Mouse (Mus musculus): Measurements from ENCODE around the gene Gba. TPM values are rescaled to one million over a fixed set of nuclear protein-coding genes. Genes with fewer than 3 reads are reported as not detected.

Gene Gba
- polyA plus RNA-seq, 1 experiment: not detected

DNA sequence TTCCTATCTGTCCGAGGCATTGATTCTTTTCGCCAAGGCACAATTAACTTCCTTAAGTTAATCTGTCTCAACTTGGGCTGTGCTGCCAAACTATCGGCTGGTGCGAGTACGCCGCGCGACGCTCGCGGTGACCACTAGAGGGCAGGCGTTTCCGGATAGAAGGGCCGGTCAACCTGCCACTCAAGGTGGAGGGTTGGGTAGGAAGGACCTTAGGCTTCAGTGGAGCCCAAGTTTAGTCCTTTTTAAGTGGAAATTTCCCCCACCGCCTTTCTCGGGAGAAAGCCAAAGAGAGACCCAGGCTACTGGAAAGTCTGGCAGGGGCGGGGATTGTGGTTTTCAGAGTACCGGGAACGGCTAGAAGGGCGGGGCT is 25.4 kb downstream of the Gba start:
- TF ChIP-seq CTCF (IDR thresholded peaks at IDR 0.05; ENCODE audit: insufficient read depth, low read depth, low read length) (peak; percentile 97), POLR2A (IDR thresholded peaks at IDR 0.05; ENCODE audit: insufficient read depth, low read depth, low read length) (no peak)
- peaks cover 48% of the 10 kb centered on the region for H3K4me1 ChIP-seq (ENCODE audit: control insufficient read depth, insufficient read depth, low read length)
- WGBS: 0% methylated on average over 20 of the region's 20 CpGs
- H3K4me3 ChIP-seq (ENCODE audit: insufficient read depth, low read depth, low read length): peak overlapping the region; percentile 45
- peak overlapping the region; percentile 43 for H3K27ac ChIP-seq (ENCODE audit: insufficient read depth, low read depth, low read length)

DNA sequence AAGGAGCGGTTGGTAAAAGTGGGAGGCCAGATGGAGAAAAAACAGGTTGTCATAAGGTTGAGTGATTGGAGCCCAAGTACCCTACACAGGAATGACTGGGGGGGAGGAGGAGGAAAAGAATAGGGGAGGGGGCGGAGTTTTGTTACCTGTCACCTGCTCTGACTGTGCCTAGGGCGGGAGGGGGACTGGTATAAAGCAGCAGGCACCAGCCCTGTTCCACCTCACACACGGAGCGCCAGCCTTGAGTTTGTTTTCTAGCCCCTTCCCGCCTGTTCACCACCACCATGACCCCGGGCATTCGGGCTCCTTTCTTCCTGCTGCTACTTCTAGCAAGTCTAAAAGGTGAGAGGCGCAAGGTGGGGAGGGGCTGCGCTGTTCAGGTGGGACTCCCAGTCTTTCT is 26.1 kb downstream of the Gba start, which contains the start of gene Muc1:
Gene Muc1 (plus strand): TSS at position 222 of the 400 bp plus-strand sequence.
- H3K4me3 ChIP-seq (ENCODE audit: insufficient read depth, low read depth, low read length): peak within 1 kb of the TSS; percentile 45
- peak within 1 kb of the TSS; percentile 43 for H3K27ac ChIP-seq (ENCODE audit: insufficient read depth, low read depth, low read length)
- WGBS: 49% methylated on average over 10 of the region's 10 CpGs
- TF ChIP-seq CTCF (IDR thresholded peaks at IDR 0.05; ENCODE audit: insufficient read depth, low read depth, low read length): no peak
- TF ChIP-seq POLR2A (IDR thresholded peaks at IDR 0.05; ENCODE audit: insufficient read depth, low read depth, low read length): no peak
- peaks cover 44% of the 10 kb centered on the region for H3K4me1 ChIP-seq (ENCODE audit: control insufficient read depth, insufficient read depth, low read length)

DNA sequence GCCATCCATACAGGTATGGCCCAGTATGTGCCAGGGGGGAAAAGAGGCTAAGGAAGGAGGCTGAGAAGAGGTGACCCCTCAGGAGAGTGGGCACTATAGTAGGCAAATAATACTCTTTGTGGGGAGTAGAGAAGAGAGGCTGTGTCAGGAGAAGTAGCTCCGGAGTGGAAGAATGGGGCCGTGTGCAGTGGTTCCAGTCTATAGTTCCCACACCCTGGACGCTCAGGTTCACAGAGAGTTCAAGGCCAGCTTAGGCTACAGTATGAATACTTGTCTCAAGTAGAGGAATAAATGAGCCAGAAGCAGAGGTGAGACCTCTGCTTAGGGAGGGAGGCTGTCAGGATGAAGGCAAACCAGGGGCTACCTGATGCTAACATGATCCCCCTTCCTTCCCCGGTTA is 26.5 kb downstream of the Gba start:
- WGBS: 62% methylated on average over 4 of the region's 4 CpGs
- TF ChIP-seq CTCF (IDR thresholded peaks at IDR 0.05; ENCODE audit: insufficient read depth, low read depth, low read length) (no peak), POLR2A (IDR thresholded peaks at IDR 0.05; ENCODE audit: insufficient read depth, low read depth, low read length) (no peak)
- no peak overlapping the region for H3K4me3 ChIP-seq (ENCODE audit: insufficient read depth, low read depth, low read length)

DNA sequence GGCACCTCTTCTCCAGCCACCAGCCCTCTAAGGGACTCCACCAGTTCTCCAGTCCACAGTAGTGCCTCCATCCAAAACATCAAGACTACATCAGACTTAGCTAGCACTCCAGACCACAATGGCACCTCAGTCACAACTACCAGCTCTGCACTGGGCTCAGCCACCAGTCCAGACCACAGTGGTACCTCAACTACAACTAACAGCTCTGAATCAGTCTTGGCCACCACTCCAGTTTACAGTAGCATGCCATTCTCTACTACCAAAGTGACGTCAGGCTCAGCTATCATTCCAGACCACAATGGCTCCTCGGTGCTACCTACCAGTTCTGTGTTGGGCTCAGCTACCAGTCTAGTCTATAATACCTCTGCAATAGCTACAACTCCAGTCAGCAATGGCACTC is 27.8 kb downstream of the Gba start:
- no peak overlapping the region for H3K27ac ChIP-seq (ENCODE audit: insufficient read depth, low read depth, low read length)
- peaks cover 26% of the 10 kb centered on the region for H3K4me1 ChIP-seq (ENCODE audit: control insufficient read depth, insufficient read depth, low read length)
- H3K4me3 ChIP-seq (ENCODE audit: insufficient read depth, low read depth, low read length): no peak overlapping the region
- TF ChIP-seq CTCF (IDR thresholded peaks at IDR 0.05; ENCODE audit: insufficient read depth, low read depth, low read length): no peak
- TF ChIP-seq POLR2A (IDR thresholded peaks at IDR 0.05; ENCODE audit: insufficient read depth, low read depth, low read length): no peak
- WGBS: 81% methylated on average over 2 of the region's 2 CpGs

More for the DNA sequence above, 26.5 kb downstream of the Gba start:
- H3K27ac ChIP-seq (ENCODE audit: insufficient read depth, low read depth, low read length): no peak overlapping the region
- H3K4me1 ChIP-seq (ENCODE audit: control insufficient read depth, insufficient read depth, low read length): peaks cover 39% of the 10 kb centered on the region

DNA sequence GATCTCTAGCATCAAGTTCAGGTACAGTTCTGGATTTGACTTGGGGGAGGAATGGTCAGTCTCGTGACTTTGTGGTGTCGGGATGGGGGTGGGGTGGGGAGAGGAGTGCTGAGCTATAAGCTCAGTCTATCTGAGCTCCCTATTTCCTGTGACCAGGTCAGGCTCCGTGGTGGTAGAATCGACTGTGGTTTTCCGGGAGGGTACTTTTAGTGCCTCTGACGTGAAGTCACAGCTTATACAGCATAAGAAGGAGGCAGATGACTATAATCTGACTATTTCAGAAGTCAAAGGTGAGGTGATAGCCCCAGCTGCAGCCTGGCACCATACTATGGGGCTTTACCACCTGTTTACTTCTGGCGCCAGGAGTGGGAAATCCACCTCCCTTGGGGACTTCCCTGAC is 28.6 kb downstream of the Gba start:
- Histone ChIP-seq H3K27ac (ENCODE audit: insufficient read depth, low read depth, low read length) (no peak overlapping the region), H3K4me3 (ENCODE audit: insufficient read depth, low read depth, low read length) (no peak overlapping the region), H3K4me1 (ENCODE audit: control insufficient read depth, insufficient read depth, low read length) (peaks cover 19% of the 10 kb centered on the region)
- TF ChIP-seq POLR2A (IDR thresholded peaks at IDR 0.05; ENCODE audit: insufficient read depth, low read depth, low read length): no peak
- TF ChIP-seq CTCF (IDR thresholded peaks at IDR 0.05; ENCODE audit: insufficient read depth, low read depth, low read length): no peak
- 78% methylated on average over 7 of the region's 7 CpGs for WGBS

DNA sequence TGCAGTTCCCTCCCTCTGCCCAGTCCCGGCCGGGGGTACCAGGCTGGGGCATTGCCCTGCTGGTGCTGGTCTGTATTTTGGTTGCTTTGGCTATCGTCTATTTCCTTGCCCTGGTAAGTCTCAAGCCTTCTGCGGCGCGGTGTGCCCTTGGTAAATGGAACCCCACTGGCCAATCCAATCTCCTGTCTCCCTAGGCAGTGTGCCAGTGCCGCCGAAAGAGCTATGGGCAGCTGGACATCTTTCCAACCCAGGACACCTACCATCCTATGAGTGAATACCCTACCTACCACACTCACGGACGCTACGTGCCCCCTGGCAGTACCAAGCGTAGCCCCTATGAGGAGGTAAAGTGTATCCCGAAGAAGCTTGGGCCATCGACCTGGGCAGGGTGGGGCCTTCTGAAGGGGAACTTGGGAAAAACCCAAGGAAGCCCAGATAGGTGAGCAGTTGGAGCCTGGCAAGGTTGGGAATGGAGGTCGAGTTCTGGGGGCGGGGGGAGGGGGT is 29.1 kb downstream of the Gba start:
- no peak for TF ChIP-seq CTCF (IDR thresholded peaks at IDR 0.05; ENCODE audit: insufficient read depth, low read depth, low read length)
- TF ChIP-seq POLR2A (IDR thresholded peaks at IDR 0.05; ENCODE audit: insufficient read depth, low read depth, low read length): no peak
- Histone ChIP-seq H3K27ac (ENCODE audit: insufficient read depth, low read depth, low read length) (no peak overlapping the region), H3K4me1 (ENCODE audit: control insufficient read depth, insufficient read depth, low read length) (peaks cover 16% of the 10 kb centered on the region), H3K4me3 (ENCODE audit: insufficient read depth, low read depth, low read length) (no peak overlapping the region)
- 76% methylated on average over 16 of the region's 16 CpGs for WGBS

DNA sequence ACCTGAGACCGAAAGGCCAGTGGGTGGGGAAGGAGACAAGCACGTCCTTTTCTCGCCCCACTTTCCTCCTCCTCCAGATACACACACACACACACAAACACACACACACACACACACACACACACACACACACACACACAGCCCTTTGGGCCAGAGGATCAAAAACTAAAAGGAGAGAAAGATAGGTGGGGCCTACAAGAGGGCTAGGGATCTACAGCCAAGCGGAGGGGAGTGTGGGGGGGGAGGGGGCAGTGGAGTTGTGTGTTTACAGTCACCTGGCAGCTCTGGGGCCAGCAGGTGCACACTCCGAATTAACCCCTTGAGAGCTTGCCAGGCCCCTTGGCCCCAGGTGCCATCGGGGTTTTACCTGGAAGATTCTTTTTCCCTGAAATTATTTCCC is 29.9 kb downstream of the Gba start:
- TF ChIP-seq POLR2A (IDR thresholded peaks at IDR 0.05; ENCODE audit: insufficient read depth, low read depth, low read length): no peak
- TF ChIP-seq CTCF (IDR thresholded peaks at IDR 0.05; ENCODE audit: insufficient read depth, low read depth, low read length): no peak
- WGBS: 75% methylated on average over 6 of the region's 6 CpGs
- H3K4me3 ChIP-seq (ENCODE audit: insufficient read depth, low read depth, low read length): no peak overlapping the region
- H3K27ac ChIP-seq (ENCODE audit: insufficient read depth, low read depth, low read length): no peak overlapping the region
- peaks cover 15% of the 10 kb centered on the region for H3K4me1 ChIP-seq (ENCODE audit: control insufficient read depth, insufficient read depth, low read length)

DNA sequence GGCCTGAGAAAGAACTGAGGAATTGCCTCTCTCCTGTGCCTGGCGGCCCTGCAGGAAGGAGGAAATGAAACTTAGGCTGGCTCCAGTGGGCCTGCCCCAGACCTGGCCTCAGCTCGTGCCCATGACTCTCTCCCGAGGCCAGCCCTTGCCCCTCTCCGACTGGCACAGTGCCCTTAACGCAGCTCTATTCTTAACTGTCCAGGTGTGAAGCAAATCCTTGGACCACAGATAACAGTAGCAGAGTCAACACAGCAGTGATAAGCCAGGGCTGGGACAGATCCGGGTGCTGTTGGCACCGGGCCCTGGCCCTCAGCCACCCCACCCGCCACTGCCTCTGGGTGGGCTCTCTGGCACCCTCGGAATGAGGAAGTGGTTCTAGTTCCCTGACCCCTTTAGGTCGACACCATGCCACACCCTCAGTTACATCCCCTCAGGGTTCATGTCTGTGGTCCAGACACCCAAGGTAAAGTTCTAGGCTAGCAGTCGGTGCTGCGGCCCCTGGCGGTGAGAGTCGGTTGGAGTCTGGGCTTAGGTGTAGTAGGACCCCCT is 30.9 kb downstream of the Gba start:
- WGBS: 57% methylated on average over 14 of the region's 14 CpGs

DNA sequence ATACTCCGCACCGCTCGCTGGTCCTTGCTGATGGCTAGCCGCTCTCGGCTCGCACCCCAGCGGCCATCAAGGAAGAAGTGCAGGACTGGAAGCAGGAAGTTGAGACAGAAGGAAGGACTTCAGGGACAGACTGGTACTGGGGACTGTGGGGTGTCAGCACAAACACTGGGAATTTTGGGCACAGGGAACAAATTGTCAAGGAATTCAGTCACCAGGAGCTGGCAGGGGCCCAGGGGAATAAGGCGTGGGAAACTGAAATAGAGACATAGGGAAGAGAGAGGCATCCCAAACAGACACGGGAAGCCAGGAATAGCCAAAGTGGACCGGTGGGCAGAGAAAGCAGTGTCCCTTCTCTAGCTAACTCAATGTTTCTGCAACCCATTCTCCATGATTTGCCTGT is 33.8 kb downstream of the Gba start:
- peaks cover 10% of the 10 kb centered on the region for H3K4me1 ChIP-seq (ENCODE audit: control insufficient read depth, insufficient read depth, low read length)
- WGBS: 89% methylated on average over 10 of the region's 10 CpGs
- H3K4me3 ChIP-seq (ENCODE audit: insufficient read depth, low read depth, low read length): no peak overlapping the region
- TF ChIP-seq CTCF (IDR thresholded peaks at IDR 0.05; ENCODE audit: insufficient read depth, low read depth, low read length): no peak
- TF ChIP-seq POLR2A (IDR thresholded peaks at IDR 0.05; ENCODE audit: insufficient read depth, low read depth, low read length): no peak
- no peak overlapping the region for H3K27ac ChIP-seq (ENCODE audit: insufficient read depth, low read depth, low read length)

More for the DNA sequence above, 30.9 kb downstream of the Gba start:
- Histone ChIP-seq H3K4me3 (ENCODE audit: insufficient read depth, low read depth, low read length) (no peak overlapping the region), H3K4me1 (ENCODE audit: control insufficient read depth, insufficient read depth, low read length) (peaks cover 8% of the 10 kb centered on the region), H3K27ac (ENCODE audit: insufficient read depth, low read depth, low read length) (no peak overlapping the region)
- TF ChIP-seq POLR2A (IDR thresholded peaks at IDR 0.05; ENCODE audit: insufficient read depth, low read depth, low read length) (no peak), CTCF (IDR thresholded peaks at IDR 0.05; ENCODE audit: insufficient read depth, low read depth, low read length) (no peak)
